Mouse (Mus musculus) embryonic facial prominence, embryonic 10.5 days (tissue): ENCODE measurements around the gene Notch2. TPM values are rescaled to one million over a fixed set of nuclear protein-coding genes. Genes with fewer than 3 reads are reported as not detected.

Experiments used
- DNase-seq: peaks from one replicate; pipeline ENCODE4 v3.0.0-alpha.2; 2017; ENCODE audit warnings: low spot score
- H3K27ac ChIP-seq: fragments of 300-500 bp; sonication (generic); replicated peaks from 2 replicates; pipeline ENCODE4 v1.5.1; 2016; ENCODE audit warnings: mild to moderate bottlenecking
- H3K27me3 ChIP-seq: fragments of 300-500 bp; sonication (generic); replicated peaks from 2 replicates; pipeline ENCODE4 v1.6.1; 2016; ENCODE audit warnings: low read depth, mild to moderate bottlenecking; ENCODE audit not compliant: poor library complexity, severe bottlenecking
- H3K36me3 ChIP-seq: fragments of 300-500 bp; sonication (generic); replicated peaks from 2 replicates; pipeline ENCODE4 v1.6.1; 2016; ENCODE audit warnings: mild to moderate bottlenecking, moderate library complexity
- H3K4me1 ChIP-seq: fragments of 300-500 bp; sonication (generic); 2 replicates; pipeline ENCODE4 v1.6.1; 2016
- H3K4me3 ChIP-seq: fragments of 300-500 bp; sonication (generic); 2 replicates; pipeline ENCODE4 v1.5.1; 2016; ENCODE audit warnings: mild to moderate bottlenecking, moderate library complexity
- H3K9me3 ChIP-seq: fragments of 300-500 bp; sonication (generic); 2 replicates; pipeline ENCODE4 v1.6.1; 2016; ENCODE audit warnings: mild to moderate bottlenecking
- WGBS: fragments of 180-500 bp; shearing (Covaris S2); methylation state at CpG from one replicate; pipeline ENCODE4 v1.1.7; 2016; 5-methylcytosine and 5-hydroxymethylcytosine counted together
- polyA plus RNA-seq: library from polyadenylated mRNA; unstranded; fragments of >200 nt; fragmentation: Nextera tagmentation; extraction: Ambion mirVana; gene quantifications from 2 replicates; pipeline ENCODE4 v1.2.1, GENCODE M21; 2016

Gene Notch2
- polyA plus RNA-seq, 1 experiment from 2014 or later = 22.0 TPM

GRCm38 (mm10) chr3:98024288-98024848 is 11.0 kb downstream of the Notch2 start:
- Histone ChIP-seq H3K4me3 (peak overlapping the region; percentile 28; the same call in 1 of the 2 replicates), H3K27ac (peak overlapping the region; percentile 72), H3K27me3 (no peaks in the 10 kb centered on the region), H3K9me3 (no peaks in the 10 kb centered on the region), H3K4me1 (peaks cover 79% of the 10 kb centered on the region), H3K36me3 (peaks cover 8% of the 10 kb centered on the region; the same call in 1 of the 2 replicates)
- WGBS = 6% methylated on average over 13 of the region's 13 CpGs
- DNase-seq = peak; percentile 54

GRCm38 (mm10) chr3:98025521-98025920 is 12.2 kb downstream of the Notch2 start:
- WGBS = 37% methylated on average over 14 of the region's 14 CpGs
- H3K9me3 ChIP-seq = no peaks in the 10 kb centered on the region
- H3K4me3 ChIP-seq = no peak overlapping the region
- H3K4me1 ChIP-seq = peaks cover 79% of the 10 kb centered on the region
- no peak for DNase-seq
- no peaks in the 10 kb centered on the region for H3K27me3 ChIP-seq
- peak overlapping the region; percentile 63; the same call in 1 of the 2 replicates for H3K27ac ChIP-seq
- 0 out of 2 replicates have a peak, but pooled peaks cover 2% of the 10 kb centered on the region for H3K36me3 ChIP-seq

DNA sequence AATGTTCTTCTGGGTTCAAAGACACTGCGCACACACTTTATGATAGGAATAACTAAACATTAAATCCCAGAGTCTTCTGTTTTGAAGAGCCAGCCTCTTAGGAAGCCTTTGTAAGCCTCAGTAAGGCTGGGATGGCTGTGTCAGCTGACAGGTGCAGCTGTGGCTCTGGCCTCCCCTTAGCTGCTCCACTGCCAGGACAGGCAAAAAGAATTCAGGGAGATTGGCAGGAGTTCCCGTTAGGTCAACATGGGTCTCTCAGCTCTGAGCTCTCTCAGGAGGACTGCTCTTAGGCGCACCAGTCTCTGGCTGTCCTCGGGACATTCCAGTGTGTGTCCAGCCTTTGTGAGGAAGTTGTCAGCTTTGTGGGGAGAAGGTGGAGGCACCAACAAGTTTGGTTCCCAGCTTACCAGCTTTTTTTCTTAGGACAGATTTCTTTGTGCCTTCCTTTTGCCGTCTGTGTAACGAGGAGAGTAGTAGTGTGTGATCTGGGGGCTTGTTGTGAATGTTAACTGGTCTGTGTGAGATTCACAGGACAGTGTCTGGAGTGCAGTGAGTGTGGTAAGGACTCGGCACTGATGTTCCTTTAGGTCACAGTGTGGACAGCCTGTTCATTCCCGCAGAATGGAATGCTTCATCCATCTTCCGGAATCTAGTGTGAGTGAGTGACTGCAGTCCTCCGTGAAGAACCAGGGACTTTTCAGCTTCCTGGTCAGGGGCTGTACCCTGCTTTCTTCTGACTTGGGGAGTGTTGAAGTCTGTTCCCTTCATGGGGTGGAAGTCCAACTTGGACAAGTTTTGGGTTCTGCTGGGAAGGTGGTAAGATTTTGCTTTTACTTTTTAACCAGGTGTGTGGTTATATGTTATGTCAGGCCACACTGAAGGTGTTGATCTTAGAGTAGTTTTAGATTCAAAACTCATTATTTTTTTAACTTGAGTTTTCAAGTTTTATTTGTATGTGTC is 12.9 kb downstream of the Notch2 start:
- H3K27me3 ChIP-seq = no peaks in the 10 kb centered on the region
- no peak overlapping the region for H3K4me3 ChIP-seq
- no peaks in the 10 kb centered on the region for H3K36me3 ChIP-seq
- 40% methylated on average over 10 of the region's 10 CpGs for WGBS
- H3K27ac ChIP-seq = peak overlapping the region; percentile 63
- peaks cover 79% of the 10 kb centered on the region for H3K4me1 ChIP-seq
- no peaks in the 10 kb centered on the region for H3K9me3 ChIP-seq
- no peak for DNase-seq

- Histone ChIP-seq H3K4me3 (no peak overlapping the region), H3K9me3 (no peaks in the 10 kb centered on the region), H3K36me3 (no peaks in the 10 kb centered on the region), H3K27me3 (no peaks in the 10 kb centered on the region), H3K4me1 (peaks cover 85% of the 10 kb centered on the region), H3K27ac (no peak overlapping the region)
- WGBS = 64% methylated on average over 3 of the region's 3 CpGs
- no peak for DNase-seq
Measured at GRCm38 (mm10) chr3:98027371-98027774, 14.0 kb downstream of the Notch2 start.

DNA sequence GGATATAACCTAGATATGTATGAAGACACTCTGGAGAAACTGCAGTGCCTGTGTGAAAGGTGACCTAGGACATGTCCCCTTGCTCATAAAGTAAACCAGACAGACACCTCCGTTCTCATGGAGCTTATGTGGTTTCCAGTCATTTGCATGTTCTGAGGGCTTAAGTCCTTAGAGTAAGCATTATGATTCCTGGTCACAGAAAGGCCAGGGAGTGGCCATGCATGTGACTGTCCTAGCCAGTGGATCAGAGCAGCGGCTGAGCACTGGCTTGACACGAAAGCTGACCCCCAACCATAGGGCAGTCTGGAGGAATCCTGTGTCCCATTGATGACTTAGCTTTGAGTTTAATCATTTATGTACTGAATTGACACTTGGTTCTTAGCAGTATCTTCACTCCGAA is 14.7 kb downstream of the Notch2 start:
- H3K9me3 ChIP-seq = no peaks in the 10 kb centered on the region
- WGBS = 61% methylated on average over 4 of the region's 4 CpGs
- H3K27me3 ChIP-seq = no peaks in the 10 kb centered on the region
- H3K27ac ChIP-seq = no peak overlapping the region
- H3K4me3 ChIP-seq = no peak overlapping the region
- no peak for DNase-seq
- peaks cover 91% of the 10 kb centered on the region for H3K4me1 ChIP-seq
- H3K36me3 ChIP-seq = no peaks in the 10 kb centered on the region

DNA sequence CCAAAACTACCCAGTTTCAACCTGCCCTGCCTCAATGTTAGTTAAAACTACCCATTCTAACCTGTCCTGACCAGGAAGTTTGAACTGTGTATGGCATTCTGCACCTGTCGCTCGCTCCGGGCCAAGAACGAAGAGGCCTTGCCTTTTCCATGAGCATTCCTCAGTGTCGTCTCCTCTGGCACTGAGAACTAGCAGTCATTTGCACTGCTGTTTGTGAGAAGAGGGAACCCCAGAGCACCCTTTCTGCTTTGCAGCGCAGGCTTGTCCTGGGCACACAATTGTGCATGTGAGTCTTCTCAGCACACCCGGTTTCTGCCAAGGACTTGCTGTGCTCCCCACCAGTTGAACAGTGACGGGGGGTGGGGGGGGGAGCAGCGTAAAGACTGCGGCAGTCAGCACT is 15.6 kb downstream of the Notch2 start:
- Histone ChIP-seq H3K27ac (no peak overlapping the region; the same call in 1 of the 2 replicates), H3K36me3 (no peaks in the 10 kb centered on the region), H3K4me3 (no peak overlapping the region), H3K4me1 (peaks cover 93% of the 10 kb centered on the region), H3K27me3 (no peaks in the 10 kb centered on the region), H3K9me3 (no peaks in the 10 kb centered on the region)
- DNase-seq = no peak
- WGBS = 77% methylated on average over 10 of the region's 10 CpGs

DNA sequence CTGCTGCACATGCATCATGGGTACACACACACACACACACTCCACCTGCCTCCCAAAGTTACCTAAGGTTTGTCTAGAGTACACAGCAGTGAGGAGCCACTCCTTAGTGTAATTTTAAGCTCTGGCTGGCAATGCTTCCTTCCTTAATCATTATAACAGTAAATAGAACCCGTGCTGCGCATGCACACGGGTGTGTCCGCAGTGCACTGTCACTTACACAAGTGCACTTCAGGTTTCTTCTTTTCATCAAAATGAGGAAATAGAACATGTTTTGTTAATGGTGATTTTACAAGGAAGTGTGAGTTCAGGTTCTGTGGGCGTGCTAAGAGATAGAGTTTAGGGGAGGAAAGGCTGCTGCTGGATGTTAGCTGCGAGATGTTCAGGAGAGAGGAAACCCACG is 17.8 kb downstream of the Notch2 start:
- Histone ChIP-seq H3K27ac (no peak overlapping the region), H3K36me3 (no peaks in the 10 kb centered on the region), H3K4me1 (peaks cover 93% of the 10 kb centered on the region), H3K27me3 (no peaks in the 10 kb centered on the region), H3K4me3 (no peak overlapping the region), H3K9me3 (no peaks in the 10 kb centered on the region)
- DNase-seq = no peak
- 83% methylated on average over 7 of the region's 7 CpGs for WGBS

- DNase-seq = no peak
- WGBS = 58% methylated on average over 3 of the region's 3 CpGs
- Histone ChIP-seq H3K4me1 (peaks cover 94% of the 10 kb centered on the region), H3K9me3 (no peaks in the 10 kb centered on the region), H3K4me3 (no peak overlapping the region), H3K27ac (no peak overlapping the region), H3K36me3 (no peaks in the 10 kb centered on the region), H3K27me3 (no peaks in the 10 kb centered on the region)
Measured at GRCm38 (mm10) chr3:98032191-98032590, 18.9 kb downstream of the Notch2 start.

GRCm38 (mm10) chr3:98032944-98033343 is 19.6 kb downstream of the Notch2 start:
- no peaks in the 10 kb centered on the region for H3K9me3 ChIP-seq
- H3K4me1 ChIP-seq = peaks cover 96% of the 10 kb centered on the region
- 47% methylated on average over 5 of the region's 5 CpGs for WGBS
- H3K36me3 ChIP-seq = no peaks in the 10 kb centered on the region
- H3K27me3 ChIP-seq = no peaks in the 10 kb centered on the region
- H3K27ac ChIP-seq = peak overlapping the region; percentile 4; the same call in 1 of the 2 replicates
- no peak overlapping the region for H3K4me3 ChIP-seq
- no peak for DNase-seq

- H3K4me1 ChIP-seq = peaks cover 98% of the 10 kb centered on the region
Measured at GRCm38 (mm10) chr3:98034622-98035593, 21.6 kb downstream of the Notch2 start.

DNA sequence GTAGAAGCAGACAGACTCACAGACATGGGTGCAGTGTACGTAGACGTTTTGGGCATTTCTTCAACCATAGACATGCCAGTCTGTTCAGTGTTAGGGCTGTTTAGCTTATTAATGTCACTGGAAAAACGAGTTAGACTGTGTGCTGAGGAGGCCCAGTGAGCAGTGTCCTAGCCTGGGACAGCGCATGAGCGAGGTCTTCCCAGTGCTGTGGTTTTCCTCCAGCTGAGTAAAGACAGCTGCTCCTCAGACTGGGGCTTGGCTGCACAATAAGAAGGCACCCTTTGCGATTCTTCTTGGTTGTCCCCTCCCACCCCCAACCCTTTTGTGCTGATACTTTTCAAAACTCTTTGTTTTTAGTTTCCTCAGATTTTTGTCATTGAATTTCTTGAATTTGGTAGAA is 22.8 kb downstream of the Notch2 start:
- H3K4me1 ChIP-seq = peaks cover 92% of the 10 kb centered on the region
- no peaks in the 10 kb centered on the region for H3K27me3 ChIP-seq
- H3K4me3 ChIP-seq = no peak overlapping the region
- H3K36me3 ChIP-seq = peaks cover 3% of the 10 kb centered on the region; the same call in 1 of the 2 replicates
- H3K9me3 ChIP-seq = no peaks in the 10 kb centered on the region
- 65% methylated on average over 6 of the region's 6 CpGs for WGBS
- no peak overlapping the region for H3K27ac ChIP-seq
- DNase-seq = no peak

More at GRCm38 (mm10) chr3:98034622-98035593, 21.6 kb downstream of the Notch2 start:
- no peak for DNase-seq
- WGBS = 58% methylated on average over 15 of the region's 15 CpGs
- H3K27me3 ChIP-seq = no peaks in the 10 kb centered on the region
- H3K27ac ChIP-seq = no peak overlapping the region; the same call in 1 of the 2 replicates
- no peak overlapping the region for H3K4me3 ChIP-seq
- H3K36me3 ChIP-seq = no peaks in the 10 kb centered on the region; the same call in 1 of the 2 replicates
- no peaks in the 10 kb centered on the region for H3K9me3 ChIP-seq

DNA sequence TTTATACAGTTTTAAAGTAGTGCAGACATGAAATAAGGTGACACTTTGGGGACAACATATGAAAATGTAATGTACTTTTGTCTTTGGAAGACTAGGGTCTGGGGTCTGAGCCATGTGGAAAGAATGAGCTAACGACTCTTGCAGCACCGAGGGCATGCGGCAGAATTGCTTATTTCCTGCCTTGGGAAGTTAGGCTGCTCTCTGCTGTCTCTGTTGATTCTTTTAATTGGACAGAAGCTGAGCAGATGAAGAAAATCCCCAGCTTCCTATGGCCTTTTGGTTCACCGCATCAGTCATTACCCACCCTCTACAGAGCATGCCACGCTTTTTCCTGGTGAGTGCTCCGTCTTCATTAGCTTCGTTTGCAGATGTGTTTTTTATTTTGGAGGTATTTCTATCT is 23.8 kb downstream of the Notch2 start:
- no peak overlapping the region for H3K4me3 ChIP-seq
- WGBS = 40% methylated on average over 7 of the region's 7 CpGs
- H3K36me3 ChIP-seq = peaks cover 3% of the 10 kb centered on the region; the same call in 1 of the 2 replicates
- no peaks in the 10 kb centered on the region for H3K27me3 ChIP-seq
- H3K4me1 ChIP-seq = peaks cover 89% of the 10 kb centered on the region
- H3K27ac ChIP-seq = peak overlapping the region; percentile 62; the same call in 1 of the 2 replicates
- H3K9me3 ChIP-seq = no peaks in the 10 kb centered on the region
- peak; percentile 45 for DNase-seq
